Mouse (Mus musculus) erythroblast, embryonic 14.5 days (primary cell): ENCODE measurements around the gene Pla2g2c. TPM values are rescaled to one million over a fixed set of nuclear protein-coding genes. Genes with fewer than 3 reads are reported as not detected.

Experiments
- H3K27me3 ChIP-seq: 2 replicates; pipeline ENCODE4 v1.6.1; 2012; ENCODE audit warnings: inconsistent platforms; ENCODE audit not compliant: control insufficient read depth
- H3K36me3 ChIP-seq: 2 replicates; pipeline ENCODE4 v1.6.1; 2012; ENCODE audit warnings: mild to moderate bottlenecking, inconsistent platforms; ENCODE audit not compliant: control insufficient read depth
- H3K4me1 ChIP-seq: 2 replicates; pipeline ENCODE4 v1.6.1; 2012; ENCODE audit warnings: inconsistent platforms; ENCODE audit not compliant: control insufficient read depth
- H3K4me3 ChIP-seq: replicated peaks from 2 replicates; pipeline ENCODE3; 2012; ENCODE audit warnings: moderate library complexity, mild to moderate bottlenecking, inconsistent platforms
- H3K9me3 ChIP-seq: 2 replicates; pipeline ENCODE4 v1.6.1; 2012; ENCODE audit warnings: low read length, inconsistent platforms, mixed read lengths; ENCODE audit not compliant: control insufficient read depth
- GATA1 ChIP-seq: IDR thresholded peaks from 2 replicates; pipeline ENCODE4 v1.6.1; 2012; ENCODE audit warnings: low read length, inconsistent platforms, mixed read lengths
- TAL1 ChIP-seq: IDR thresholded peaks from 3 replicates; pipeline ENCODE4 v1.6.1; 2012; ENCODE audit warnings: low read length, inconsistent platforms, mixed read lengths
- polyA plus RNA-seq: library from polyadenylated mRNA; stranded (reverse); fragments of >175 nt; gene quantifications from 2 replicates; pipeline ENCODE4 v1.2.3, GENCODE M21; 2012

Pla2g2c gene
- not detected in 2 replicates for polyA plus RNA-seq

DNA sequence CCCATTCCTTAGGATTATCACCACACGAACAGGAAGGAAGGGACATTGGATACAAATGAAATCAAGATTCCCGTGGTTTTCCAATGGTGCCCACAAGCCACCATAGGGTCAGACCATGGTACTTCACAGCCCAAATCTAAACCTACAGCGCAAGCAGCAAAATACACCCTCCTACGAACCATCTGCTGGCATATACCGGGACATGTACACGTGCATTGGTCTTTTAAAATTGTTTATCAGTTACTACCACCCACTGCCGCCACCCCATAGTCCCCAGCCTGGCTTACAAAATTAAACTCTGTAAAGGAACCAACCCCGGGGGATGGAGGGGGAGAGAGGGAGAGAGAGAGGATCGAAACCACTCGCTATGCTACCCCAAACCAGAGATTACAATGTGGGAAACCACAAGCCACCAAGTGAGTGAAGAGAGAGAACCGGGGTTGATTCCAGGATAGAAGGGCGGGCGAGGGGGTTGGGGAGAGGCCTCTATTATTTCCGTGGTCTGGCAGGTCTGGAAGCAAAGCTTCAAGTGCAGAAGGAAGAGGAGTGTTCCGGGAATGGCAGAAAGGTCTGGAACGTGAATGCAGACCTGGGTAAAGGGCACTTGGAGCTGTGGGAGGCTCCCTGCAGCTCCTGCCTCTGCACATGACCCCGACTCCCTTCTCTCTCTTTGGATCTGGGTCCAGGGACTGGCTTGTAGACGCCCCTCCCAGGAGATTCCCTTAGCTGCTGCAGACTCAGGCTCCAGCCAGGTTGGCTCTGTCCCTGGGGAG is at the start of gene Pla2g2c:
Gene Pla2g2c, plus strand, starts transcription at position 439 of the 773 bp plus-strand sequence.
- no peak within 1 kb of the TSS for H3K4me3 ChIP-seq
- H3K27me3 ChIP-seq = peaks cover 14% of the 10 kb centered on the region
- H3K9me3 ChIP-seq = no peaks in the 10 kb centered on the region
- TF ChIP-seq TAL1 (no peak), GATA1 (no peak)
- no peaks in the 10 kb centered on the region for H3K36me3 ChIP-seq
- no peaks in the 10 kb centered on the region for H3K4me1 ChIP-seq

DNA sequence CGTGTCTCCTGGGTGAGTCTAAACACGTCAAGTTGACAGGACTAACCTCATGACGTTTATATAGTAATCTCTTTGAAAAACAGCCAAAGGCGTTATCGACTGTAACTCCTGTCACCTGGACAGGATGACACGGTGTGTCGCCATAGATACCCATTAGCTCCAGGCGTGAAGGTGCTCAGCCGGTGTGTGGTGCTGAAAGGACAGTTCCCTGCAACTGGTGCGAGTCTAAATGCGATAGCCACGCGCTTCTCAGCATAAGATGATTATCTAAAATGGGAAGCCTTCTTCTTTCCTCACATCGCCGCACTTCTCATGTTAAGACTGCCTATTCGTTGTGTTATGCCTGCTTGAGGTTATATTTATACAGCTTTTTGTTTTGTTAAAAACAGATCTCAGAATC is 48.1 kb upstream of the Pla2g2c start:
- Histone ChIP-seq H3K36me3 (no peaks in the 10 kb centered on the region), H3K9me3 (no peaks in the 10 kb centered on the region), H3K27me3 (no peaks in the 10 kb centered on the region), H3K4me3 (no peak overlapping the region), H3K4me1 (no peaks in the 10 kb centered on the region)
- TF ChIP-seq GATA1 = no peak
- no peak for TF ChIP-seq TAL1

DNA sequence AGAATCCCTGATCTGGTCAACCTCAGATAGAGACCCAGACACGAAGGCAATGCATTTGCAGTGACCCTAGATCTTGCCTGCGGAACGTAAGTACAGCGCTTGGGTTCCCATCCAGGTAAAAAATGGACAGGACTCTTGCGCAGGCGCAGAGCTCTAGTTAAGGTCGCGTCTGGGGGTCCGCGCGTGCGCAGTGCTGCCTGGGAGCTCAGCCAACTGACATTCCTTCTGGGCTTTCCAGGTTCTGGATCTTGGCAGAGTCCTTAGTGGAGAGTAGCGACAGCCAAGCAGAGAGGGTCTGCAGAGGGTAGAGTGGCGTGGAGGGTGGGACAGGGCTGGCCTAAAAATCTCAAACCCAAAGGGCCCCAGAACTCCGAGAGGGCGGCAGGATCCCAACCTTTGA is 47.0 kb upstream of the Pla2g2c start:
- Histone ChIP-seq H3K36me3 (no peaks in the 10 kb centered on the region), H3K27me3 (no peaks in the 10 kb centered on the region), H3K9me3 (no peaks in the 10 kb centered on the region), H3K4me1 (no peaks in the 10 kb centered on the region), H3K4me3 (no peak overlapping the region)
- TF ChIP-seq GATA1 = no peak
- no peak for TF ChIP-seq TAL1

GRCm38 (mm10) chr4:138680124-138680523 is 44.5 kb upstream of the Pla2g2c start:
- Histone ChIP-seq H3K36me3 (no peaks in the 10 kb centered on the region), H3K4me3 (no peak overlapping the region), H3K9me3 (no peaks in the 10 kb centered on the region), H3K27me3 (no peaks in the 10 kb centered on the region), H3K4me1 (no peaks in the 10 kb centered on the region)
- TF ChIP-seq TAL1 (no peak), GATA1 (no peak)

- Histone ChIP-seq H3K27me3 (no peaks in the 10 kb centered on the region; the same call in 1 of the 2 replicates), H3K36me3 (no peaks in the 10 kb centered on the region), H3K9me3 (no peaks in the 10 kb centered on the region), H3K4me3 (no peak overlapping the region), H3K4me1 (no peaks in the 10 kb centered on the region)
- TF ChIP-seq TAL1 = no peak
- no peak for TF ChIP-seq GATA1
These were observed 41.8 kb upstream of the Pla2g2c start for GRCm38 (mm10) chr4:138682760-138683159.

DNA sequence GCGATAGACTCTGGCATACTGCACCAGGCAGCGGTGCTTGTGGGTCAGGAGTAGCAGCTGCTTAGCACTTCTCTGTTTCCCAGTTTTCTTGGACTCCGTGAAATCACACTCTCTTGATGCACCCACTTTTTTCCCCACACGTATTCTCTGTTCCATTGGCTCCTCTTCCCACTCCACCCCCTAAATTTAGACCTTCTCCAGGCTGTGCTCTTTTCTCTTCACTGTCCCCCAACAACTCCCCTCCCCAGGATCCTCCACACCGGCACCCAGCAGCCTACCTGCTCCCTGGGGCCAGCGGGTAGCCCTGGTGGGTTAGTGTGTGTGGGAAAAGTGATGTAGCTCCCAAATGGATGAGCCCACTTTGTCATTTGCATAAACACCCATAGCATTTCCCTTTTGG is 38.8 kb upstream of the Pla2g2c start:
- Histone ChIP-seq H3K36me3 (no peaks in the 10 kb centered on the region), H3K4me1 (no peaks in the 10 kb centered on the region), H3K4me3 (no peak overlapping the region), H3K27me3 (peaks cover 12% of the 10 kb centered on the region; the same call in 1 of the 2 replicates), H3K9me3 (no peaks in the 10 kb centered on the region)
- TF ChIP-seq GATA1 = no peak
- no peak for TF ChIP-seq TAL1

- Histone ChIP-seq H3K4me1 (no peaks in the 10 kb centered on the region), H3K9me3 (no peaks in the 10 kb centered on the region), H3K27me3 (peaks cover 27% of the 10 kb centered on the region), H3K36me3 (no peaks in the 10 kb centered on the region), H3K4me3 (no peak overlapping the region)
- no peak for TF ChIP-seq GATA1
- no peak for TF ChIP-seq TAL1
These were observed 35.5 kb upstream of the Pla2g2c start for GRCm38 (mm10) chr4:138689094-138689512.

DNA sequence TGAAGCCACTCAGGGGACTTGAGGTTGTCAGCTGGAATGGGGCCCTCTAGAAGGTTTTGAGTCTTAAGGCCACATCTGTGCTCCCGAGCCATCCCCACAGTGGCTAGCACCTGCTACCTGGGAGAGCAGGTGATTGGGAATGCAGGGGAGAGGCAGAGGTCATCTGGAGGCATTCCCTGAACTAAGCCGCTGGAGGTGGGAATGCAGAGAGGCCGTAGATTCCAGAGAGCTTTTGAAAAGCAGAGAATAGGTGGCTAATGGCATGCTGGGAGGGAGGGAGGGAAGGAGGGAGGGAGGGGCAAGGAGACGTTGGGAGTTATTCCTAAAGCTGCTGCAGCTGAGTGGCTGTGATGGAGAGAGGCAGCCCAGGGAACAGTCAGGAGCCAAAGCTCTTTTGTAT is 34.0 kb upstream of the Pla2g2c start:
- Histone ChIP-seq H3K9me3 (no peaks in the 10 kb centered on the region), H3K27me3 (peaks cover 27% of the 10 kb centered on the region), H3K4me3 (no peak overlapping the region), H3K4me1 (no peaks in the 10 kb centered on the region), H3K36me3 (no peaks in the 10 kb centered on the region)
- TF ChIP-seq GATA1 = no peak
- TF ChIP-seq TAL1 = no peak

GRCm38 (mm10) chr4:138691443-138692181 is 33.0 kb upstream of the Pla2g2c start:
- TF ChIP-seq GATA1 (no peak), TAL1 (no peak)
- Histone ChIP-seq H3K27me3 (peaks cover 27% of the 10 kb centered on the region), H3K36me3 (no peaks in the 10 kb centered on the region), H3K4me1 (no peaks in the 10 kb centered on the region), H3K4me3 (no peak overlapping the region), H3K9me3 (no peaks in the 10 kb centered on the region)
